Mouse (Mus musculus) midbrain, embryonic 13.5 days (tissue): ENCODE measurements around the gene Mfsd2a. TPM values are rescaled to one million over a fixed set of nuclear protein-coding genes. Genes with fewer than 3 reads are reported as not detected.
"Not testable (repeated sequence)": the region's sequence is repeated elsewhere in the genome, so short reads cannot be mapped to it uniquely, and the experiment has no call there.

ENCODE experiments used
- ATAC-seq: fragments of 200-750 bp; cut with Nextera tagmentation; 2 replicates; pipeline ENCODE4 v1.8.0; 2017; ENCODE audit warnings: mild to moderate bottlenecking, moderate TSS enrichment, moderate library complexity
- H3K27ac ChIP-seq: fragments of 300-500 bp; sonication (generic); 2 replicates; pipeline ENCODE4 v1.5.1; 2015; ENCODE audit warnings: inconsistent platforms, mild to moderate bottlenecking, moderate library complexity
- H3K27me3 ChIP-seq: fragments of 300-500 bp; sonication (generic); 2 replicates; pipeline ENCODE4 v1.6.1; 2015; ENCODE audit warnings: mild to moderate bottlenecking, inconsistent platforms
- H3K36me3 ChIP-seq: fragments of 300-500 bp; sonication (generic); 2 replicates; pipeline ENCODE4 v1.6.1; 2015; ENCODE audit warnings: mild to moderate bottlenecking, inconsistent platforms
- H3K4me1 ChIP-seq: fragments of 300-500 bp; sonication (generic); replicated peaks from 2 replicates; pipeline ENCODE4 v1.6.1; 2015; ENCODE audit warnings: inconsistent platforms
- H3K4me2 ChIP-seq: fragments of 300-500 bp; sonication (generic); replicated peaks from 2 replicates; pipeline ENCODE4 v1.6.1; 2015; ENCODE audit warnings: moderate library complexity, mild to moderate bottlenecking, inconsistent platforms
- H3K4me3 ChIP-seq: fragments of 300-500 bp; sonication (generic); replicated peaks from 2 replicates; pipeline ENCODE4 v1.5.1; 2015; ENCODE audit warnings: mild to moderate bottlenecking, inconsistent platforms
- H3K9ac ChIP-seq: fragments of 300-500 bp; sonication (generic); replicated peaks from 2 replicates; pipeline ENCODE4 v1.6.1; 2015; ENCODE audit warnings: mild to moderate bottlenecking, inconsistent platforms
- H3K9me3 ChIP-seq: fragments of 300-500 bp; sonication (generic); 2 replicates; pipeline ENCODE4 v1.6.1; 2016; ENCODE audit warnings: mild to moderate bottlenecking, inconsistent platforms
- WGBS: fragments of 180-500 bp; shearing (Covaris S2); methylation state at CpG from one replicate; pipeline ENCODE4 v1.1.7; 2015; 5-methylcytosine and 5-hydroxymethylcytosine counted together
- polyA plus RNA-seq: library from polyadenylated mRNA; unstranded; fragments of >200 nt; fragmentation: Nextera tagmentation; extraction: Ambion mirVana; gene quantifications from 2 replicates; pipeline ENCODE4 v1.2.1, GENCODE M21; 2015

The Mfsd2a gene
- polyA plus RNA-seq, 1 experiment from 2014 or later: 32.5 TPM

GRCm38 (mm10) chr4:122991177-122991576 lies 30.2 kb upstream of the Mfsd2a start:
- peaks cover 8% of the 10 kb centered on the region; the same call in 1 of the 2 replicates for H3K4me1 ChIP-seq
- no peak overlapping the region for H3K4me2 ChIP-seq
- no peak overlapping the region for H3K4me3 ChIP-seq
- H3K9me3 ChIP-seq: no peaks in the 10 kb centered on the region
- 69% methylated on average over 1 of the region's 1 CpGs for WGBS
- ATAC-seq: no peak
- no peaks in the 10 kb centered on the region for H3K27me3 ChIP-seq
- H3K36me3 ChIP-seq: no peaks in the 10 kb centered on the region
- no peak overlapping the region for H3K9ac ChIP-seq
- H3K27ac ChIP-seq: no peak overlapping the region

- H3K9ac ChIP-seq, H3K4me3 ChIP-seq, H3K4me2 ChIP-seq, H3K4me1 ChIP-seq, H3K36me3 ChIP-seq, ATAC-seq, H3K9me3 ChIP-seq, H3K27ac ChIP-seq: not testable (repeated sequence)
- WGBS: 54% methylated on average over 3 of the region's 3 CpGs
- peaks cover 12% of the 10 kb centered on the region for H3K27me3 ChIP-seq
These were observed 27.0 kb upstream of the Mfsd2a start for GRCm38 (mm10) chr4:122988004-122988403.

GRCm38 (mm10) chr4:122987421-122987820 lies 26.4 kb upstream of the Mfsd2a start:
- Histone ChIP-seq H3K9me3 (no peaks in the 10 kb centered on the region), H3K36me3 (no peaks in the 10 kb centered on the region), H3K4me2 (no peak overlapping the region), H3K4me3 (no peak overlapping the region), H3K27ac (no peak overlapping the region), H3K9ac (no peak overlapping the region), H3K27me3 (peaks cover 14% of the 10 kb centered on the region), H3K4me1 (peaks cover 10% of the 10 kb centered on the region)
- ATAC-seq: no peak
- 85% methylated on average over 4 of the region's 4 CpGs for WGBS

- 43% methylated on average over 8 of the region's 8 CpGs for WGBS
- Histone ChIP-seq H3K27ac (no peak overlapping the region), H3K36me3 (no peaks in the 10 kb centered on the region), H3K9ac (no peak overlapping the region), H3K9me3 (no peaks in the 10 kb centered on the region), H3K4me1 (peaks cover 10% of the 10 kb centered on the region), H3K4me3 (no peak overlapping the region), H3K27me3 (peaks cover 22% of the 10 kb centered on the region), H3K4me2 (no peak overlapping the region)
- ATAC-seq: peak; percentile 93
These were observed 24.1 kb upstream of the Mfsd2a start for GRCm38 (mm10) chr4:122985110-122985509.

GRCm38 (mm10) chr4:122983486-122984261 lies 22.7 kb upstream of the Mfsd2a start:
- Histone ChIP-seq H3K27ac (no peak overlapping the region), H3K9ac (no peak overlapping the region), H3K36me3 (no peaks in the 10 kb centered on the region), H3K4me2 (peak overlapping the region; percentile 42), H3K4me1 (peaks cover 10% of the 10 kb centered on the region), H3K4me3 (peak overlapping the region; percentile 13), H3K27me3 (peaks cover 22% of the 10 kb centered on the region), H3K9me3 (no peaks in the 10 kb centered on the region)
- ATAC-seq: 0 out of 2 replicates have a peak, but pooled peaks have one; percentile 29
- WGBS: 30% methylated on average over 17 of the region's 17 CpGs

- Histone ChIP-seq H3K27ac (no peak overlapping the region), H3K4me1 (peaks cover 10% of the 10 kb centered on the region), H3K27me3 (peaks cover 22% of the 10 kb centered on the region), H3K36me3 (no peaks in the 10 kb centered on the region), H3K4me3 (no peak overlapping the region), H3K9me3 (no peaks in the 10 kb centered on the region), H3K4me2 (no peak overlapping the region), H3K9ac (no peak overlapping the region)
- WGBS: 74% methylated on average over 3 of the region's 3 CpGs
- no peak for ATAC-seq
These were observed 21.5 kb upstream of the Mfsd2a start for GRCm38 (mm10) chr4:122982537-122982936.

- Histone ChIP-seq H3K9ac (no peak overlapping the region), H3K36me3 (no peaks in the 10 kb centered on the region)
These were observed 20.9 kb upstream of the Mfsd2a start for GRCm38 (mm10) chr4:122981930-122982329.

GRCm38 (mm10) chr4:122981238-122981637 lies 20.2 kb upstream of the Mfsd2a start:
- H3K27ac ChIP-seq: no peak overlapping the region
- no peak overlapping the region for H3K4me2 ChIP-seq
- H3K36me3 ChIP-seq: no peaks in the 10 kb centered on the region
- H3K4me1 ChIP-seq: peaks cover 10% of the 10 kb centered on the region
- H3K27me3 ChIP-seq: peaks cover 22% of the 10 kb centered on the region
- no peak for ATAC-seq
- H3K4me3 ChIP-seq: no peak overlapping the region
- WGBS: 91% methylated on average over 7 of the region's 7 CpGs
- H3K9ac ChIP-seq: no peak overlapping the region
- no peaks in the 10 kb centered on the region for H3K9me3 ChIP-seq

More at GRCm38 (mm10) chr4:122981930-122982329, 20.9 kb upstream of the Mfsd2a start:
- no peak overlapping the region for H3K4me2 ChIP-seq
- H3K27ac ChIP-seq: no peak overlapping the region
- H3K4me1 ChIP-seq: peaks cover 10% of the 10 kb centered on the region
- H3K9me3 ChIP-seq: no peaks in the 10 kb centered on the region
- no peak for ATAC-seq
- H3K4me3 ChIP-seq: no peak overlapping the region
- H3K27me3 ChIP-seq: peaks cover 22% of the 10 kb centered on the region
- WGBS: 53% methylated on average over 3 of the region's 3 CpGs

- Histone ChIP-seq H3K9me3 (no peaks in the 10 kb centered on the region), H3K4me3 (no peak overlapping the region), H3K27ac (no peak overlapping the region), H3K9ac (no peak overlapping the region), H3K4me2 (no peak overlapping the region), H3K36me3 (no peaks in the 10 kb centered on the region), H3K4me1 (peaks cover 10% of the 10 kb centered on the region), H3K27me3 (peaks cover 22% of the 10 kb centered on the region)
- WGBS: 83% methylated on average over 2 of the region's 2 CpGs
- no peak for ATAC-seq
These were observed 19.7 kb upstream of the Mfsd2a start for GRCm38 (mm10) chr4:122980684-122981083.

- Histone ChIP-seq H3K4me3 (no peak overlapping the region), H3K4me1 (peaks cover 10% of the 10 kb centered on the region), H3K9ac (no peak overlapping the region), H3K4me2 (no peak overlapping the region), H3K9me3 (no peaks in the 10 kb centered on the region), H3K27me3 (peaks cover 22% of the 10 kb centered on the region), H3K27ac (no peak overlapping the region), H3K36me3 (no peaks in the 10 kb centered on the region)
- ATAC-seq: no peak
- WGBS: 80% methylated on average over 3 of the region's 3 CpGs
These were observed 18.8 kb upstream of the Mfsd2a start for GRCm38 (mm10) chr4:122979826-122980225.

GRCm38 (mm10) chr4:122978850-122979249 lies 17.9 kb upstream of the Mfsd2a start:
- peaks cover 16% of the 10 kb centered on the region for H3K27me3 ChIP-seq
- H3K4me3 ChIP-seq: no peak overlapping the region
- H3K27ac ChIP-seq: no peak overlapping the region
- no peaks in the 10 kb centered on the region for H3K9me3 ChIP-seq
- no peaks in the 10 kb centered on the region for H3K36me3 ChIP-seq
- no peak for ATAC-seq
- H3K4me2 ChIP-seq: no peak overlapping the region
- no peak overlapping the region for H3K9ac ChIP-seq
- peaks cover 10% of the 10 kb centered on the region for H3K4me1 ChIP-seq
- 88% methylated on average over 2 of the region's 2 CpGs for WGBS

- H3K9me3 ChIP-seq: no peaks in the 10 kb centered on the region
- H3K4me3 ChIP-seq: no peak overlapping the region
- no peak overlapping the region for H3K4me2 ChIP-seq
- H3K36me3 ChIP-seq: no peaks in the 10 kb centered on the region
- H3K4me1 ChIP-seq: no peaks in the 10 kb centered on the region
- ATAC-seq: no peak
- H3K27me3 ChIP-seq: peaks cover 2% of the 10 kb centered on the region; the same call in 1 of the 2 replicates
- no peak overlapping the region for H3K27ac ChIP-seq
- no peak overlapping the region for H3K9ac ChIP-seq
- 88% methylated on average over 4 of the region's 4 CpGs for WGBS
These were observed 15.9 kb upstream of the Mfsd2a start for GRCm38 (mm10) chr4:122976885-122977284.
